Mouse (Mus musculus) forebrain, embryonic 14.5 days (tissue): Measurements from ENCODE around the gene Ptger4. TPM values are rescaled to one million over a fixed set of nuclear protein-coding genes. Genes with fewer than 3 reads are reported as not detected.

Experiments
- ATAC-seq: fragments of 200-750 bp; cut with Nextera tagmentation; 2 replicates; pipeline ENCODE4 v1.8.0; 2017; ENCODE audit warnings: mild to moderate bottlenecking, moderate library complexity
- DNase-seq: peaks from one replicate; pipeline ENCODE4 v3.0.0-alpha.2; 2015; ENCODE audit warnings: low spot score
- H3K27ac ChIP-seq: fragments of 300-500 bp; sonication (generic); 2 replicates; pipeline ENCODE4 v1.5.1; 2014; ENCODE audit warnings: low read depth, mild to moderate bottlenecking, control low read depth, low read length, moderate library complexity
- H3K27me3 ChIP-seq: fragments of 300-500 bp; sonication (generic); replicated peaks from 2 replicates; pipeline ENCODE4 v1.6.1; 2014; ENCODE audit warnings: low read length, control low read depth, mixed read lengths; ENCODE audit not compliant: control insufficient read depth, insufficient read depth
- H3K36me3 ChIP-seq: fragments of 300-500 bp; sonication (generic); 2 replicates; pipeline ENCODE4 v1.6.1; 2014; ENCODE audit warnings: low read length, control low read depth; ENCODE audit not compliant: control insufficient read depth, insufficient read depth
- H3K4me1 ChIP-seq: fragments of 300-500 bp; sonication (generic); 2 replicates; pipeline ENCODE4 v1.6.1; 2014; ENCODE audit warnings: antibody characterized with exemption, low read length, control low read depth; ENCODE audit not compliant: control insufficient read depth, insufficient read depth
- H3K4me2 ChIP-seq: fragments of 300-500 bp; sonication (generic); 2 replicates; pipeline ENCODE4 v1.6.1; 2014; ENCODE audit warnings: mild to moderate bottlenecking, control low read depth, low read length
- H3K4me3 ChIP-seq: fragments of 300-500 bp; sonication (generic); 2 replicates; pipeline ENCODE4 v1.5.1; 2014; ENCODE audit warnings: low read depth, low read length, control low read depth
- H3K9ac ChIP-seq: fragments of 300-500 bp; sonication (generic); 2 replicates; pipeline ENCODE4 v1.6.1; 2014; ENCODE audit warnings: mild to moderate bottlenecking, low read length, control low read depth, moderate library complexity
- H3K9me3 ChIP-seq: fragments of 300-500 bp; sonication (generic); replicated peaks from 2 replicates; pipeline ENCODE4 v1.6.1; 2016; ENCODE audit warnings: low read length, control low read depth, mixed read lengths; ENCODE audit not compliant: control insufficient read depth
- WGBS: fragments of 180-500 bp; shearing (Covaris S2); extraction: QIAGEN DNeasy Blood & Tissue Kit; methylation state at CpG from one replicate; pipeline ENCODE4 v1.1.7; 2014; 5-methylcytosine and 5-hydroxymethylcytosine counted together
- polyA plus RNA-seq: library from polyadenylated mRNA; unstranded; fragments of >200 nt; fragmentation: Nextera tagmentation; extraction: Ambion mirVana; gene quantifications from 2 replicates; pipeline ENCODE4 v1.2.1, GENCODE M21; 2014

The Ptger4 gene
- polyA plus RNA-seq, 1 experiment from 2014 or later: 0.42 TPM

GRCm38 (mm10) chr15:5220491-5220890, 23.5 kb downstream of the Ptger4 start:
- ATAC-seq: no peak

GRCm38 (mm10) chr15:5209116-5209515, 34.9 kb downstream of the Ptger4 start:
- H3K4me1 ChIP-seq: no peaks in the 10 kb centered on the region
- H3K4me2 ChIP-seq: no peak overlapping the region
- H3K9me3 ChIP-seq: no peaks in the 10 kb centered on the region
- DNase-seq (no peak), ATAC-seq (no peak)
- no peak overlapping the region for H3K4me3 ChIP-seq
- H3K36me3 ChIP-seq: peaks cover 12% of the 10 kb centered on the region; the same call in 1 of the 2 replicates
- H3K9ac ChIP-seq: no peak overlapping the region
- WGBS: 91% methylated on average over 3 of the region's 3 CpGs
- H3K27me3 ChIP-seq: no peaks in the 10 kb centered on the region
- H3K27ac ChIP-seq: no peak overlapping the region

More at GRCm38 (mm10) chr15:5220491-5220890, 23.5 kb downstream of the Ptger4 start:
- Histone ChIP-seq H3K36me3 (0 out of 2 replicates have a peak, but pooled peaks cover 6% of the 10 kb centered on the region), H3K9me3 (no peaks in the 10 kb centered on the region), H3K27me3 (no peaks in the 10 kb centered on the region), H3K4me3 (no peak overlapping the region), H3K9ac (no peak overlapping the region), H3K4me1 (no peaks in the 10 kb centered on the region), H3K4me2 (no peak overlapping the region), H3K27ac (no peak overlapping the region)
- no peak for DNase-seq
- WGBS: 89% methylated on average over 6 of the region's 6 CpGs

- ATAC-seq (no peak), DNase-seq (no peak)
- Histone ChIP-seq H3K9me3 (no peaks in the 10 kb centered on the region), H3K27me3 (no peaks in the 10 kb centered on the region), H3K4me1 (no peaks in the 10 kb centered on the region), H3K36me3 (peaks cover 1% of the 10 kb centered on the region; the same call in 1 of the 2 replicates), H3K4me3 (no peak overlapping the region), H3K9ac (no peak overlapping the region), H3K4me2 (no peak overlapping the region), H3K27ac (no peak overlapping the region)
- WGBS: 93% methylated on average over 9 of the region's 9 CpGs
Measured at GRCm38 (mm10) chr15:5205222-5205621, 38.8 kb downstream of the Ptger4 start.

- Histone ChIP-seq H3K4me3 (no peak overlapping the region), H3K9me3 (no peaks in the 10 kb centered on the region), H3K27me3 (no peaks in the 10 kb centered on the region), H3K9ac (no peak overlapping the region), H3K4me1 (no peaks in the 10 kb centered on the region), H3K36me3 (peaks cover 5% of the 10 kb centered on the region; the same call in 1 of the 2 replicates), H3K4me2 (no peak overlapping the region), H3K27ac (no peak overlapping the region)
- WGBS: 76% methylated on average over 4 of the region's 4 CpGs
- ATAC-seq (no peak), DNase-seq (no peak)
Measured at GRCm38 (mm10) chr15:5196691-5197090, 47.3 kb downstream of the Ptger4 start.

- Histone ChIP-seq H3K27me3 (no peaks in the 10 kb centered on the region), H3K4me3 (no peak overlapping the region), H3K27ac (no peak overlapping the region), H3K4me2 (no peak overlapping the region), H3K9me3 (no peaks in the 10 kb centered on the region), H3K4me1 (no peaks in the 10 kb centered on the region), H3K9ac (no peak overlapping the region), H3K36me3 (peaks cover 8% of the 10 kb centered on the region; the same call in 1 of the 2 replicates)
- ATAC-seq (no peak), DNase-seq (no peak)
- 57% methylated on average over 4 of the region's 4 CpGs for WGBS
Measured at GRCm38 (mm10) chr15:5195987-5196514, 47.9 kb downstream of the Ptger4 start.

- ATAC-seq (no peak), DNase-seq (no peak)
- H3K4me1 ChIP-seq: no peaks in the 10 kb centered on the region
- H3K4me3 ChIP-seq: no peak overlapping the region
- H3K36me3 ChIP-seq: peaks cover 14% of the 10 kb centered on the region; the same call in 1 of the 2 replicates
- no peaks in the 10 kb centered on the region for H3K27me3 ChIP-seq
- no peak overlapping the region for H3K27ac ChIP-seq
- H3K4me2 ChIP-seq: no peak overlapping the region
- 95% methylated on average over 9 of the region's 9 CpGs for WGBS
- H3K9me3 ChIP-seq: no peaks in the 10 kb centered on the region
- no peak overlapping the region for H3K9ac ChIP-seq
Measured at GRCm38 (mm10) chr15:5194931-5195330, 49.1 kb downstream of the Ptger4 start.

- Histone ChIP-seq H3K4me2 (no peak overlapping the region), H3K36me3 (peaks cover 18% of the 10 kb centered on the region; the same call in 1 of the 2 replicates), H3K9ac (no peak overlapping the region), H3K27ac (no peak overlapping the region), H3K4me1 (no peaks in the 10 kb centered on the region), H3K4me3 (no peak overlapping the region), H3K27me3 (no peaks in the 10 kb centered on the region), H3K9me3 (no peaks in the 10 kb centered on the region)
- ATAC-seq (no peak), DNase-seq (no peak)
- WGBS: 92% methylated on average over 6 of the region's 6 CpGs
Measured at GRCm38 (mm10) chr15:5194446-5194845, 49.5 kb downstream of the Ptger4 start.

- Histone ChIP-seq H3K9me3 (no peaks in the 10 kb centered on the region), H3K36me3 (peaks cover 19% of the 10 kb centered on the region; the same call in 1 of the 2 replicates), H3K27ac (no peak overlapping the region), H3K27me3 (no peaks in the 10 kb centered on the region), H3K9ac (no peak overlapping the region), H3K4me2 (no peak overlapping the region), H3K4me3 (no peak overlapping the region), H3K4me1 (no peaks in the 10 kb centered on the region)
- peak; percentile 25 for DNase-seq
- ATAC-seq: no peak
- 82% methylated on average over 3 of the region's 3 CpGs for WGBS
Measured at GRCm38 (mm10) chr15:5193833-5194232, 50.2 kb downstream of the Ptger4 start.

GRCm38 (mm10) chr15:5189504-5190093, 54.4 kb downstream of the Ptger4 start:
- 70% methylated on average over 10 of the region's 10 CpGs for WGBS
- ATAC-seq: no peak
- no peak overlapping the region for H3K4me2 ChIP-seq
- peak; percentile 5 for DNase-seq
- H3K36me3 ChIP-seq: peaks cover 19% of the 10 kb centered on the region; the same call in 1 of the 2 replicates
- no peaks in the 10 kb centered on the region for H3K9me3 ChIP-seq
- no peaks in the 10 kb centered on the region for H3K27me3 ChIP-seq
- H3K4me3 ChIP-seq: no peak overlapping the region
- H3K4me1 ChIP-seq: peaks cover 6% of the 10 kb centered on the region; the same call in 1 of the 2 replicates
- H3K27ac ChIP-seq: no peak overlapping the region
- H3K9ac ChIP-seq: no peak overlapping the region
